Mouse (Mus musculus) forebrain, embryonic 11.5 days (tissue): Measurements from ENCODE around the gene Gnb2. TPM values are rescaled to one million over a fixed set of nuclear protein-coding genes. Genes with fewer than 3 reads are reported as not detected.

Experiments
- ATAC-seq: fragments of 200-750 bp; cut with Nextera tagmentation; replicated peaks from 2 replicates; pipeline ENCODE4 v1.8.0; 2017; ENCODE audit warnings: moderate TSS enrichment; ENCODE audit not compliant: low FRiP score
- DNase-seq: peaks from one replicate; pipeline ENCODE4 v3.0.0-alpha.2; 2017; ENCODE audit warnings: low spot score
- H3K27ac ChIP-seq: fragments of 300-500 bp; sonication (generic); 2 replicates; pipeline ENCODE4 v1.5.1; 2014; ENCODE audit warnings: low read depth, low read length
- H3K27me3 ChIP-seq: fragments of 300-500 bp; sonication (generic); 2 replicates; pipeline ENCODE4 v1.6.1; 2014; ENCODE audit warnings: mild to moderate bottlenecking, low read length, mixed read lengths; ENCODE audit not compliant: control insufficient read depth, insufficient read depth
- H3K36me3 ChIP-seq: fragments of 300-500 bp; sonication (generic); 2 replicates; pipeline ENCODE4 v1.6.1; 2014; ENCODE audit warnings: mild to moderate bottlenecking, low read length, moderate library complexity, mixed read lengths; ENCODE audit not compliant: control insufficient read depth, insufficient read depth
- H3K4me1 ChIP-seq: fragments of 300-500 bp; sonication (generic); replicated peaks from 2 replicates; pipeline ENCODE4 v1.6.1; 2014; ENCODE audit warnings: low read length, mixed read lengths; ENCODE audit not compliant: control insufficient read depth, insufficient read depth
- H3K4me2 ChIP-seq: fragments of 300-500 bp; sonication (generic); 2 replicates; pipeline ENCODE4 v1.6.1; 2014; ENCODE audit warnings: low read depth, mild to moderate bottlenecking, low read length, moderate library complexity, mixed read lengths; ENCODE audit not compliant: severe bottlenecking
- H3K4me3 ChIP-seq: fragments of 300-500 bp; sonication (generic); 2 replicates; pipeline ENCODE4 v1.5.1; 2014; ENCODE audit warnings: low read depth, low read length
- H3K9ac ChIP-seq: fragments of 300-500 bp; sonication (generic); 2 replicates; pipeline ENCODE4 v1.6.1; 2014; ENCODE audit warnings: low read length
- H3K9me3 ChIP-seq: fragments of 300-500 bp; sonication (generic); 2 replicates; pipeline ENCODE4 v1.6.1; 2016; ENCODE audit warnings: low read length, mixed read lengths; ENCODE audit not compliant: control insufficient read depth
- WGBS: fragments of 180-500 bp; shearing (Covaris S2); extraction: QIAGEN DNeasy Blood & Tissue Kit; methylation state at CpG from one replicate; pipeline ENCODE4 v1.1.7; 2014; 5-methylcytosine and 5-hydroxymethylcytosine counted together
- polyA plus RNA-seq: library from polyadenylated mRNA; unstranded; fragments of >200 nt; fragmentation: Nextera tagmentation; extraction: Ambion mirVana; gene quantifications from 2 replicates; pipeline ENCODE4 v1.2.1, GENCODE M21; 2014

Gene Gnb2
- polyA plus RNA-seq = 410 and 508 TPM in 2 replicates

DNA sequence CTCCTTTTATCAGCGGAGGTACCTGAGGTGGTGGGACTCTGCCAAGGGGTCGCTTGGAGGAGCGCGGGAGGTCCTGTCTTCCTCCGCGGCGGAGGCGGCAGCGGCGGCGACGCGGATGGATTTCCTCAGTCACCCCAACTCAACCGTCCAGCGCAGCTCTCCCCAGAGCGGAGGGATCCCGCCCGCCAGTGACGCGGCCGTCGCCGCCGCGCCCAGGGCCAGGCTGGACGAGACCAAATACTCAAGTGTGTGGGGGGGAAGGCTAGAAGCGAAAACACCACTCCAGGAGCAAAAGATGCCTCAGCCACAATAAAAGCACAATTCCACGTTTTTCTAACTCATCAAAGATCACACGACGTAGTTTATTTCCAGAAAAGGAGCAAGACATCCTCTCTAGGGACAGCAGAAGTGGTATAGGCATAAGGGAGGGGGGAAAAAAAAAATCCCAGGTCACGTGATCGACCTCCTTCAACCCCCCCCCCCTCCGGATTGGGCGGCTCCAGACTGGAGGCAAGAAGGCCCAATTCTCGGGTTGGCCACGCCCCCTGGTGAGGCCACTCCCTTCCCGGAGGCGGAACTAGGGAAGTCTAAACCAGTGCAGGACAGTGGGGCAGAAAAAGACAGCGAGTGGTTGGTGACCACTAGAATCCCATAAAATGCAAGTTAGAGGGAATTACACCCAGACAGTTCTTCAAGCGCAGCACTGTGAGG lies at the start of gene Gnb2, which contains the start of gene Epo:
Gene Gnb2 (minus strand): TSS at position 394 of the 711 bp plus-strand sequence.
Gene Epo (minus strand): TSS at position 126 of the 711 bp plus-strand sequence.
- ATAC-seq (peak; percentile 70), DNase-seq (peak; percentile 99)
- Histone ChIP-seq H3K4me2 (peak within 1 kb of the TSS; percentile 98), H3K27ac (peak within 1 kb of the TSS; percentile 95), H3K27me3 (no peaks in the 10 kb centered on the region), H3K9me3 (no peaks in the 10 kb centered on the region), H3K36me3 (peaks cover 8% of the 10 kb centered on the region; the same call in 1 of the 2 replicates), H3K4me1 (0 out of 2 replicates have a peak, but pooled peaks cover 7% of the 10 kb centered on the region), H3K4me3 (peak within 1 kb of the TSS; percentile 82), H3K9ac (peak within 1 kb of the TSS; percentile 97)
- WGBS = under 1% methylated on average over 40 of the region's 40 CpGs

DNA sequence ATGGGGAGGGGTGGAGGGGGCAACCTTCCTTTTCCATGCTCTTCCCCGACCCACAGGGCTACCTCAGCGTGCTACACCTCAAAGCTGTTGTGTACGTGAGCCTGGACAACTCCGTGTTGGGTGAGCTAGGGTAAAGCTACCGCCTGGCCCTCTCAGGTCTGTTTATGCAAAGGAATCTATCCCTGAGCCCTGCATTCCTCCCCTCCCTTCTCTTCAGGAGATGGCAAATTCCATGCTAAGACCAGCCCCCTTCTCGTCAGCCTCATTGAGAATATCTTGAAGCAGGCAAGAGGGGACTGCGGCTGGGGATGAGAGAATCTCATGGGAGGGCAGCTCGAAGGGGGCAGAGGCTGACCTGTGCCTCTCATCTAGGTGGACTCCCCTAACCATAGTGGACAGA lies 49.4 kb upstream of the Gnb2 start:
- Histone ChIP-seq H3K9me3 (no peaks in the 10 kb centered on the region), H3K4me3 (no peak overlapping the region), H3K36me3 (no peaks in the 10 kb centered on the region), H3K4me1 (no peaks in the 10 kb centered on the region), H3K27me3 (peaks cover 3% of the 10 kb centered on the region; the same call in 1 of the 2 replicates), H3K27ac (no peak overlapping the region), H3K9ac (no peak overlapping the region), H3K4me2 (no peak overlapping the region)
- ATAC-seq (no peak), DNase-seq (no peak)
- WGBS = 42% methylated on average over 8 of the region's 8 CpGs

DNA sequence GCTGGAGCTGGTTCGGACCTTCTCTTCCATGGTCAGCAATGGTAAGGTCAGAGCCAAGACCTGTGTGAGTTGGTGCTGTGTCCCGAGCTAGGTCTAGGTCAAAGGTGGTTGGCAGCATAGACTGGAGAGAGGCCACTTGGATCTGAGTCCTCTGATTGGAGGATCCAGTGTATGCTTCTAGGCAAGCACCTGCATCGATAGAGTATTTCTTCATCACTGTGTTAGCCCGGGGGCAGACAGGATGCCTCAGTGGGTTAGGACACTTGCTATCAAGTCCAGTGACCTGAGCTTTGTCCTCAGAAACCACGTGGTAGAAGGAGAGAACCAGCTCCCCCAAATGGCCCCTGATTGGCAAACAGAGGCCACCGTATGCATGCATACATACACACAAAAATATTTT lies 46.9 kb upstream of the Gnb2 start:
- ATAC-seq (no peak), DNase-seq (no peak)
- H3K9me3 ChIP-seq = no peaks in the 10 kb centered on the region
- H3K27ac ChIP-seq = no peak overlapping the region
- no peak overlapping the region for H3K9ac ChIP-seq
- no peak overlapping the region for H3K4me2 ChIP-seq
- peaks cover 3% of the 10 kb centered on the region; the same call in 1 of the 2 replicates for H3K27me3 ChIP-seq
- no peaks in the 10 kb centered on the region for H3K36me3 ChIP-seq
- no peak overlapping the region for H3K4me3 ChIP-seq
- no peaks in the 10 kb centered on the region for H3K4me1 ChIP-seq
- WGBS = 83% methylated on average over 6 of the region's 6 CpGs

DNA sequence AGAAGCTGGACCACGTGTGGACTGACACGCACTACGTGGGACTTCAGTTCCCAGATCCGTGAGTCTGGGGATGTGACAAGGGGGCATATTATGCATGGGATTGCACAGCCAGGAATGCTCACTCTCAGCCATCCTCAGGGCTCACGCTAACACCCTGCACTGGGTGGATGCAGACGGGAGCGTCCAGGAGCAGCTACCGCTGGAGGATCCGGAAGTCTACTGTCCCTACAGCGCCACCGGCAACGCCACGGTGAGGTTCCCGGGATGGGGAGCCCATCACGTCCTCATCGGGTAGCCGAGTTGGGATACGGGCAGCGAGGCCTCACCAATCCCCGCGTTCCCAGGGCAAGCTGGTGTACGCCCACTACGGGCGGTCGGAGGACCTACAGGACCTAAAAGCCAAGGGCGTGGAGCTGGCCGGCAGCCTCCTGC lies 41.2 kb upstream of the Gnb2 start:
- Histone ChIP-seq H3K27ac (no peak overlapping the region), H3K4me1 (no peaks in the 10 kb centered on the region; the same call in 1 of the 2 replicates), H3K9me3 (no peaks in the 10 kb centered on the region), H3K27me3 (no peaks in the 10 kb centered on the region), H3K9ac (peak overlapping the region; percentile 30), H3K4me3 (peak overlapping the region; percentile 5; the same call in 1 of the 2 replicates), H3K4me2 (peak overlapping the region; percentile 43), H3K36me3 (no peaks in the 10 kb centered on the region)
- peak; percentile 71 for DNase-seq
- WGBS = 5% methylated on average over 27 of the region's 27 CpGs
- no peak for ATAC-seq

DNA sequence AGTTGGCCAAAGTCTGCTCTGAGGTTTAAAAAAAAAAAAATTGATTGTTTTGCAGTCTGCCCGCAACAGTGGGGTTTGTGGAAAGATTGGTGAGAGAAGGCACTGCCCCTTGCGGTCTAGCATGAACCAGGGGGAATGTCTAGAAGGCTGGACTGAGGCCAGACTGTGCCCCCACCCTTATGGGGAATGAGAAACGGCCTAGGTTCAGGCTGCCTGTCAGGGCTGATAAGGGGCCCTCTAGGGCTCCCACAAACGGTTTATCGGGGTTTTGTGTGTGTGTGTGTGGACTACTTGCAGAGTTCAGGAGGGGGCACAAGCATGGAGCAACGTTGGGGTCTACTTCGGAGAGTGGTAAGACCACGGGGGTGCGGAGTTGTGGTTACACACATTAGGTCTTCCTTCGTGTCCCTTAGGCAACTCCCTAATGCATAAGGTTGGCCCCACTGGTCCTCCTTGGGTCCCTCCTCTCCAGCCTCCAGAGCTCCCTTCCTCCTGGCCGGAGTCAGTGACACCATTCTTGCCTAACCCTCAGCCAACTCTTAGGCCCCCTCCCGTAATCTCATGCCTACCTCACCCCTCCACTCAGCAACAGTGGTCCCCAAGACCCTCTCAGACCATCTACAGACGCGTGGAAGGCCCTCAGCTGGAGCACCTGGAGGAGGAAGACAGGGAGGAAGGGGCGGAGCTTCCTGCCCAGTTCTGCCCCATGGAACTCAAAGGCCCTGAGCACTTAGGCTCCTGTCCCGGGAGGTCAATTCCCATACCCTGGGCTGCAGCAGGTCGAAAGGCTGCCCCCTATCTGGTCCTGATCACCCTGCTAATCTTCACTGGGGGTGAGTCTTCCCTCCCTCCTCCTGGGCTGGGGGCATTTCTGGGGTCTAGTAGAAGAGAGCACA lies 37.6 kb upstream of the Gnb2 start:
- H3K27ac ChIP-seq = no peak overlapping the region

DNA sequence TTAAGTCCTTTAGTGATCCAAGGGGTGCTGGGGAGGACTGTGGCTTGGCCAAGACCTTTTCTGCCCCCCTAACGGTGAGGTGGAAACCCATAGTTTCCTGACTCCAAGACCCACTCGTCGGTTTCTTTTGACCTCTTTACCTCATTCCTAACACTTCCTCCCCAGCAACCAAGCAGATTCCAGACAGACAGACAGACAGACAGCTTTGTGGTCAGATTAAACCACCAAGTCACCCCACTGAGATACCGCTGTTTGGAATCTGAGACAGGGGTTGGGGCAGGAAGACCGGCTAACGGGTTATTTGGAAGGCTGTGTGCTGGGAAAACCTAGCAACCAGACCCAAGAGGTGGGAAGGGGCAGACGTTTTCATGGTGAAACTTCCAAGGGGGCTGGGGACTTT lies 36.9 kb upstream of the Gnb2 start:
- ATAC-seq = no peak
- WGBS = 65% methylated on average over 7 of the region's 7 CpGs
- Histone ChIP-seq H3K9ac (no peak overlapping the region), H3K9me3 (no peaks in the 10 kb centered on the region), H3K27me3 (no peaks in the 10 kb centered on the region), H3K4me1 (no peaks in the 10 kb centered on the region; the same call in 1 of the 2 replicates), H3K36me3 (no peaks in the 10 kb centered on the region), H3K4me3 (no peak overlapping the region), H3K4me2 (no peak overlapping the region), H3K27ac (no peak overlapping the region)
- no peak for DNase-seq

More for the DNA sequence above, 37.6 kb upstream of the Gnb2 start:
- Histone ChIP-seq H3K4me2 (no peak overlapping the region), H3K36me3 (no peaks in the 10 kb centered on the region), H3K9me3 (no peaks in the 10 kb centered on the region), H3K4me3 (no peak overlapping the region), H3K9ac (no peak overlapping the region), H3K4me1 (no peaks in the 10 kb centered on the region; the same call in 1 of the 2 replicates), H3K27me3 (no peaks in the 10 kb centered on the region)
- DNase-seq = no peak
- 81% methylated on average over 17 of the region's 17 CpGs for WGBS
- ATAC-seq = no peak

DNA sequence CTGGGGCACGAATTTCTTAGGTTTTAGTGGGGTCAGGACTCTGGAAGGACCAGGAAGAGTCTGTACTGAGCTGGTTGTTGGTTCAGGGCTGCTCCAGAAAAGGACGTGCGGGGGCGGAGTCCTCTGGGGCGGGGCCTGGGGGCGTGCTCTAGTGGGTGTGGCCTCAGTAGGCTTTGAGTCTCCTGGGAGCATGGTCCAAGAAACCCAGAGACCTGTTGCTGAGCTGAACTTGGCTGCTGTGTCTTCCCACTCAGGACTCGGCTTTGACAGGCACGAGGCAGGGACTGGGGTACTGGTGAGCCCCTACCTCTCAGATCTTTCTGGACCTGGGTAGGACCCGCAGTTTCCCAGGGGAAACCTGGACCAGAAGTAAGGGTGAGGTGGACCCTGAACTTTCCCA lies 36.4 kb upstream of the Gnb2 start, which contains the start of gene Tfr2:
Gene Tfr2 (plus strand): TSS at position 176 of the 400 bp plus-strand sequence.
- H3K4me3 ChIP-seq = no peak within 1 kb of the TSS
- no peaks in the 10 kb centered on the region for H3K27me3 ChIP-seq
- WGBS = 34% methylated on average over 9 of the region's 9 CpGs
- H3K27ac ChIP-seq = no peak within 1 kb of the TSS
- ATAC-seq (no peak), DNase-seq (peak; percentile 59)
- H3K9me3 ChIP-seq = no peaks in the 10 kb centered on the region
- H3K9ac ChIP-seq = no peak within 1 kb of the TSS
- no peak within 1 kb of the TSS for H3K4me2 ChIP-seq
- no peaks in the 10 kb centered on the region for H3K36me3 ChIP-seq
- no peaks in the 10 kb centered on the region; the same call in 1 of the 2 replicates for H3K4me1 ChIP-seq

DNA sequence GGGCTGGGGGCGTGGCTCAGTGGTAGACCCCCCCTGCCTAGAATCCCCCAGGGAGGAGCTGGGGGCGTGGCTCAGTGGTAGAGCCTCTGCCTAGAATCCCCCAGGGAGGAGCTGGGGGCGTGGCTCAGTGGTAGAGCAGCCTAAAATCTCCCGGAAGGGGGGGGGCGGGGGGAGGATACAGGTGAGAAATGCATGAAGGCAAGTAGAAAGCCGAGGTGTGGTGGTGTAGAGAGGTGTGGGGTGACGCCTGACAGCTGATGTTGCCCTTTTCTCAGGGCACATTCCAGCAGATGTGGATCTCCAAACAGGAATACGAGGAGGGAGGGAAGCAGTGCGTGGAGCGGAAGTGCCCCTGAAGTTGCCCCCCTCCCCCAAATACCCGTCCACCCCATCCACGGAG lies 35.7 kb upstream of the Gnb2 start:
- Histone ChIP-seq H3K27me3 (no peaks in the 10 kb centered on the region), H3K36me3 (no peaks in the 10 kb centered on the region), H3K27ac (no peak overlapping the region), H3K4me1 (no peaks in the 10 kb centered on the region), H3K9ac (no peak overlapping the region), H3K4me2 (no peak overlapping the region), H3K4me3 (no peak overlapping the region), H3K9me3 (no peaks in the 10 kb centered on the region)
- no peak for DNase-seq
- ATAC-seq = no peak
- WGBS = 77% methylated on average over 12 of the region's 12 CpGs
